Mouse (Mus musculus): ENCODE data around the gene Foxo4. TPM values are rescaled to one million over a fixed set of nuclear protein-coding genes. Genes with fewer than 3 reads are reported as not detected.
A peak's percentile ranks its signal among the peaks of the same experiment; 100 is the strongest.

Foxo4 gene
- polyA plus RNA-seq, 1 experiment from 2014 or later, result 3.4 TPM

- Histone ChIP-seq H3K9me3 (no peaks in the 10 kb centered on the region), H3K9ac (peak overlapping the region; percentile 65), H3K36me3 (peaks cover 13% of the 10 kb centered on the region), H3K4me1 (peaks cover 6% of the 10 kb centered on the region), H3K27ac (peak overlapping the region; percentile 39; the same call in 1 of the 2 replicates), H3K27me3 (peaks cover 32% of the 10 kb centered on the region), H3K4me3 (peak overlapping the region; percentile 48), H3K4me2 (peak overlapping the region; percentile 59)
- 43% methylated on average over 8 of the region's 13 CpGs for WGBS
- peak; percentile 79; the same call in 1 of the 2 replicates for ATAC-seq (ENCODE audit: insufficient number of reproducible peaks, insufficient read depth, low FRiP score, low TSS enrichment, low read depth)
These were observed 45.4 kb downstream of the Foxo4 start for GRCm38 (mm10) chrX:101299473-101300426.

- Histone ChIP-seq H3K9ac (peak overlapping the region; percentile 49), H3K27me3 (peaks cover 32% of the 10 kb centered on the region), H3K27ac (0 out of 2 replicates have a peak overlapping the region, but pooled peaks have one; percentile 49), H3K4me3 (peak overlapping the region; percentile 48), H3K4me2 (peak overlapping the region; percentile 59), H3K9me3 (no peaks in the 10 kb centered on the region), H3K36me3 (peaks cover 13% of the 10 kb centered on the region), H3K4me1 (peaks cover 6% of the 10 kb centered on the region)
- ATAC-seq (ENCODE audit: insufficient number of reproducible peaks, insufficient read depth, low FRiP score, low TSS enrichment, low read depth), result no peak
- 32% methylated on average over 13 of the region's 13 CpGs for WGBS
These were observed 46.2 kb downstream of the Foxo4 start for GRCm38 (mm10) chrX:101300427-101301030.

- H3K27me3 ChIP-seq, result peaks cover 28% of the 10 kb centered on the region
- H3K4me3 ChIP-seq, result no peak overlapping the region
- H3K4me1 ChIP-seq, result peaks cover 6% of the 10 kb centered on the region
- no peaks in the 10 kb centered on the region for H3K9me3 ChIP-seq
- 80% methylated on average over 9 of the region's 9 CpGs for WGBS
- no peak for ATAC-seq (ENCODE audit: insufficient number of reproducible peaks, insufficient read depth, low FRiP score, low TSS enrichment, low read depth)
- peaks cover 5% of the 10 kb centered on the region for H3K36me3 ChIP-seq
- H3K27ac ChIP-seq, result no peak overlapping the region
- no peak overlapping the region for H3K4me2 ChIP-seq
- no peak overlapping the region for H3K9ac ChIP-seq
These were observed 47.3 kb downstream of the Foxo4 start for GRCm38 (mm10) chrX:101301654-101302053.

GRCm38 (mm10) chrX:101304646-101305045 is 50.3 kb downstream of the Foxo4 start:
- peaks cover 41% of the 10 kb centered on the region for H3K27me3 ChIP-seq
- 56% methylated on average over 2 of the region's 2 CpGs for WGBS

GRCm38 (mm10) chrX:101309299-101309698 is 55.0 kb downstream of the Foxo4 start:
- Histone ChIP-seq H3K4me3 (no peak overlapping the region), H3K27me3 (peaks cover 37% of the 10 kb centered on the region), H3K36me3 (no peaks in the 10 kb centered on the region), H3K27ac (no peak overlapping the region), H3K9me3 (no peaks in the 10 kb centered on the region), H3K4me1 (no peaks in the 10 kb centered on the region), H3K9ac (no peak overlapping the region), H3K4me2 (no peak overlapping the region)
- no peak for ATAC-seq (ENCODE audit: insufficient number of reproducible peaks, insufficient read depth, low FRiP score, low TSS enrichment, low read depth)
- WGBS, result 89% methylated on average over 5 of the region's 5 CpGs

More at GRCm38 (mm10) chrX:101304646-101305045, 50.3 kb downstream of the Foxo4 start:
- Histone ChIP-seq H3K4me3 (no peak overlapping the region), H3K4me2 (no peak overlapping the region), H3K27ac (no peak overlapping the region), H3K36me3 (no peaks in the 10 kb centered on the region), H3K9me3 (no peaks in the 10 kb centered on the region), H3K9ac (no peak overlapping the region), H3K4me1 (peaks cover 6% of the 10 kb centered on the region)
- no peak for ATAC-seq (ENCODE audit: insufficient number of reproducible peaks, insufficient read depth, low FRiP score, low TSS enrichment, low read depth)

Other genes starting within 250 kb of the Foxo4 start
- gene Tex11, start 194.9 kb upstream of the Foxo4 start, polyA plus RNA-seq (2015; fragmentation: Nextera tagmentation; extraction: Ambion mirVana), result 0.08 and 0.24 TPM in 2 replicates
- gene Slc7a3, start 168.5 kb upstream of the Foxo4 start, polyA plus RNA-seq (2015; fragmentation: Nextera tagmentation; extraction: Ambion mirVana), result 1.6 TPM in 2 replicates
- gene Snx12, start 32.0 kb upstream of the Foxo4 start, polyA plus RNA-seq (2015; fragmentation: Nextera tagmentation; extraction: Ambion mirVana), result 56.2 and 57.4 TPM in 2 replicates
- gene Gm614, start 9.5 kb downstream of the Foxo4 start, polyA plus RNA-seq (2015; fragmentation: Nextera tagmentation; extraction: Ambion mirVana), result not detected in 2 replicates
- gene Il2rg, start 13.7 kb downstream of the Foxo4 start, polyA plus RNA-seq (2015; fragmentation: Nextera tagmentation; extraction: Ambion mirVana), result 6.7 and 7.6 TPM in 2 replicates
- not detected in 2 replicates for gene Gm20489, start 14.5 kb downstream of the Foxo4 start, polyA plus RNA-seq (2015; fragmentation: Nextera tagmentation; extraction: Ambion mirVana)
- 33.2 and 39.2 TPM in 2 replicates for gene Med12, start 19.5 kb downstream of the Foxo4 start, polyA plus RNA-seq (2015; fragmentation: Nextera tagmentation; extraction: Ambion mirVana)
- gene Nlgn3, start 44.6 kb downstream of the Foxo4 start, polyA plus RNA-seq (2015; fragmentation: Nextera tagmentation; extraction: Ambion mirVana), result 14.2 and 20.8 TPM in 2 replicates
- 1.8 TPM in 1 of 2 replicates, not detected in the other for gene Gjb1, start 121.8 kb downstream of the Foxo4 start, polyA plus RNA-seq (2015; fragmentation: Nextera tagmentation; extraction: Ambion mirVana)
- gene Zmym3, start 166.3 kb downstream of the Foxo4 start, polyA plus RNA-seq (2015; fragmentation: Nextera tagmentation; extraction: Ambion mirVana), result 42.5 and 44.1 TPM in 2 replicates
- gene Nono, start 174.8 kb downstream of the Foxo4 start, polyA plus RNA-seq (2015; fragmentation: Nextera tagmentation; extraction: Ambion mirVana), result 491 TPM in 2 replicates
- 4.0 and 6.2 TPM in 2 replicates for gene Itgb1bp2, start 194.6 kb downstream of the Foxo4 start, polyA plus RNA-seq (2015; fragmentation: Nextera tagmentation; extraction: Ambion mirVana)

Data from embryonic facial prominence, embryonic 13.5 days (tissue).